Mouse (Mus musculus): ENCODE data around the gene Gpr153. TPM values are rescaled to one million over a fixed set of nuclear protein-coding genes. Genes with fewer than 3 reads are reported as not detected.

Gpr153 gene
- polyA plus RNA-seq, 1 experiment from 2014 or later: 9.1 TPM

DNA sequence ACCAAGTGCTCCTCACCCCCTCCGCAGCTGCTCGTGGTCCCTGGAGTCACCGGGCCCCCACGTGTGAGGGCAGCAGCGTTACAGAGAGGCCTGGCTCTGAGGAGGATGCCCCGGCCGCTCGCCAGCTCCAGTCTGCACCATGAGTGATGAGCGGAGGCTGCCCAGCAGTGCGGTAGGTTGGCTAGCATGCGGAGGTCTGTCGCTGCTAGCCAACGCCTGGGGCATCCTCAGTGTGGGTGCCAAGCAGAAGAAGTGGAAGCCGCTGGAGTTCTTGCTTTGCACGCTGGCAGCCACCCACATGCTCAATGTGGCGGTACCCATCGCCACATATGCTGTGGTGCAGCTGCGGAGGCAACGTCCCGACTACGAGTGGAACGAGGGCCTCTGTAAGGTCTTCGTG lies 5.0 kb downstream of the Gpr153 start:
- ATAC-seq (ENCODE audit: low FRiP score, low TSS enrichment): no peak
- H3K27me3 ChIP-seq (ENCODE audit: control insufficient read depth, insufficient read depth, low read length): peaks cover 26% of the 10 kb centered on the region
- WGBS: 89% methylated on average over 23 of the region's 23 CpGs

DNA sequence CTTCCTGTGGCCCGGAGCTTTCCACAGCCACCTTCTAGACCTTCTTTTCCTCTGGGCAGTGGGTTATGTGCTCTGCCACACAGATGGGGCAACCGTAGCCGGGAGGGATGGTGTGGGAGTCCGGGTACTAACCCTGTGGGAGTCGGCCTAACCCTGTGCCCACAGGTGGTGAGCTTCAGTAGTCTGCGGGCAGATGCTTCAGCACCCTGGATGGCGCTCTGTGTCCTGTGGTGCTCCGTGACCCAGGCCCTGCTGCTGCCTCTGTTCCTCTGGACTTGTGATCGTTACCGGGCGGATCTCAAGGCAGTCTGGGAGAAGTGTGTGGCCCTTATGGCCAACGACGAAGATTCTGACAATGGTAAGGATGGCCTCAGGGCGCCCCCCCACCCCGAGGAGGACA lies 7.6 kb downstream of the Gpr153 start:
- Histone ChIP-seq H3K9me3 (ENCODE audit: control insufficient read depth, low read length) (no peaks in the 10 kb centered on the region), H3K27me3 (ENCODE audit: control insufficient read depth, insufficient read depth, low read length) (peaks cover 52% of the 10 kb centered on the region)
- WGBS: 55% methylated on average over 15 of the region's 15 CpGs

More for the DNA sequence above, 5.0 kb downstream of the Gpr153 start:
- Histone ChIP-seq H3K4me2 (replicated peaks; ENCODE audit: low read depth, low read length) (no peak overlapping the region), H3K4me3 (ENCODE audit: low read length) (no peak overlapping the region), H3K9me3 (ENCODE audit: control insufficient read depth, low read length) (no peaks in the 10 kb centered on the region), H3K9ac (ENCODE audit: low read depth, low read length) (no peak overlapping the region), H3K27ac (ENCODE audit: low read depth, low read length) (no peak overlapping the region), H3K36me3 (ENCODE audit: control insufficient read depth, insufficient read depth, low read length) (peaks cover 5% of the 10 kb centered on the region; the same call in 1 of the 2 replicates), H3K4me1 (ENCODE audit: control insufficient read depth, insufficient read depth, low read length) (peaks cover 9% of the 10 kb centered on the region; the same call in 1 of the 2 replicates)

DNA sequence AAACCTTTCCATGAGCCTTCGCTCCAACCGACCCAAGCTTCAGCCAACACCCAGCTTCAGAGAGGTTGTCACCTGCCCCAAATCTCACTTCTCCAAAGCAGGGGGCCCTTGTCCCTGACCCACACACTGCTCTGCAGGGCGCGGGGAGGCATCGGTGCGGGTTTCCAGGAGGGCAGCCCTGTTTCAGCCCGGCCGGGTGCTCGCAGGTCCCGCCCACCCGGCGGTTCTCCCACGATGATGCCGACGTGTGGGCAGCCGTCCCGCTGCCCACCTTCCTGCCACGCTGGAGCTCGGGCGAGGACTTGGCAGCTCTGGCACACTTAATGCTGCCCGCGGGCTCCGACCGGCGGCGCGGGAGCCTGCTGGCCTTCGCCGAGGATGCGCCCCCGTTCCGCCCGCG lies 8.7 kb downstream of the Gpr153 start:
- no peak for ATAC-seq (ENCODE audit: low FRiP score, low TSS enrichment)
- H3K9ac ChIP-seq (ENCODE audit: low read depth, low read length): peak overlapping the region; percentile 45
- 14% methylated on average over 33 of the region's 34 CpGs for WGBS

More for the DNA sequence above, 7.6 kb downstream of the Gpr153 start:
- Histone ChIP-seq H3K4me1 (ENCODE audit: control insufficient read depth, insufficient read depth, low read length) (peaks cover 10% of the 10 kb centered on the region), H3K4me3 (ENCODE audit: low read length) (no peak overlapping the region), H3K36me3 (ENCODE audit: control insufficient read depth, insufficient read depth, low read length) (peaks cover 5% of the 10 kb centered on the region; the same call in 1 of the 2 replicates), H3K27ac (ENCODE audit: low read depth, low read length) (no peak overlapping the region), H3K4me2 (replicated peaks; ENCODE audit: low read depth, low read length) (no peak overlapping the region), H3K9ac (ENCODE audit: low read depth, low read length) (no peak overlapping the region)
- no peak for ATAC-seq (ENCODE audit: low FRiP score, low TSS enrichment)

DNA sequence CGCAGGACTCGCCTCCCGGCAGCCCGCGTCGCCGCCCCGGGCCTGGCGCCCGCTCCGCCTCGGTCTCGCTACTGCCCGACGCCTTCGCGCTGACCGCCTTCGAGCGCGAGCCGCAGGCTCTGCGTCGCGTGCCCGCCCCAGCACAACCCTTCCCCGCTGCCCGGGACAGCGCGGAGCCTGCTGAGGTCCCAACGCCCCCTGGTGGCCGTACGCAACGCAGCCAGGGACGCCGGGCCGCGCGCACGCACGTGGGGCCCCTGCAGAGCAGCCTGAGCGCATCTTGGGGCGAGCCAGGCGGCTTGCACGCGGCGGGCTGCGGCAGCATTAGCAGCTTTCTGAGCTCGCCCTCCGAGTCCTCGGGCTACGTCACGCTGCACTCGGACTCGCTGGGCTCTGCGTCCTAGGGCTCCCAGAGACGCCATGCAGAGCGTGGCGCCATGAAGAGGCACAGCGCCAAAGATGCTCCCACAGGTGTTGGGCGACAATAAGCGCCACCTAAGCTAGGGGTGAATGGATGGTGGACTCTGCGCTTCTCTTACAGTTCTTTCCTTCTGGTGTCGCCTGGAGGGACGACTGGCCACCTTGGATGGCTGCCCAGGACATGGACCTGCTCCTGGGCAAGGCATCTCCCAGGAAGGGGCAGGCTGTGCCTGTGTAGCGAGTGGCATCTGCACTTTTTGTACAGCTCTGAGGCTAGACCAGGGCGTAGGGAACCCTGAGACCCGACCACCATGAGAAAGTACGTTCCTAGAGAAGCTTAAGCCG lies 9.3 kb downstream of the Gpr153 start:
- WGBS: 6% methylated on average over 67 of the region's 70 CpGs
- H3K4me3 ChIP-seq (ENCODE audit: low read length): peak overlapping the region; percentile 25
- H3K4me1 ChIP-seq (ENCODE audit: control insufficient read depth, insufficient read depth, low read length): peaks cover 12% of the 10 kb centered on the region
- H3K9ac ChIP-seq (ENCODE audit: low read depth, low read length): peak overlapping the region; percentile 45; the same call in 1 of the 2 replicates
- H3K36me3 ChIP-seq (ENCODE audit: control insufficient read depth, insufficient read depth, low read length): peaks cover 5% of the 10 kb centered on the region; the same call in 1 of the 2 replicates
- peak; percentile 88 for ATAC-seq (ENCODE audit: low FRiP score, low TSS enrichment)
- no peaks in the 10 kb centered on the region for H3K9me3 ChIP-seq (ENCODE audit: control insufficient read depth, low read length)
- no peak overlapping the region for H3K27ac ChIP-seq (ENCODE audit: low read depth, low read length)
- H3K4me2 ChIP-seq (replicated peaks; ENCODE audit: low read depth, low read length): peak overlapping the region; percentile 62
- peaks cover 69% of the 10 kb centered on the region for H3K27me3 ChIP-seq (ENCODE audit: control insufficient read depth, insufficient read depth, low read length)

More for the DNA sequence above, 8.7 kb downstream of the Gpr153 start:
- peaks cover 12% of the 10 kb centered on the region for H3K4me1 ChIP-seq (ENCODE audit: control insufficient read depth, insufficient read depth, low read length)
- H3K4me2 ChIP-seq (replicated peaks; ENCODE audit: low read depth, low read length): peak overlapping the region; percentile 62
- H3K4me3 ChIP-seq (ENCODE audit: low read length): peak overlapping the region; percentile 25
- H3K27ac ChIP-seq (ENCODE audit: low read depth, low read length): no peak overlapping the region
- no peaks in the 10 kb centered on the region for H3K9me3 ChIP-seq (ENCODE audit: control insufficient read depth, low read length)
- H3K27me3 ChIP-seq (ENCODE audit: control insufficient read depth, insufficient read depth, low read length): peaks cover 63% of the 10 kb centered on the region
- H3K36me3 ChIP-seq (ENCODE audit: control insufficient read depth, insufficient read depth, low read length): peaks cover 5% of the 10 kb centered on the region; the same call in 1 of the 2 replicates

DNA sequence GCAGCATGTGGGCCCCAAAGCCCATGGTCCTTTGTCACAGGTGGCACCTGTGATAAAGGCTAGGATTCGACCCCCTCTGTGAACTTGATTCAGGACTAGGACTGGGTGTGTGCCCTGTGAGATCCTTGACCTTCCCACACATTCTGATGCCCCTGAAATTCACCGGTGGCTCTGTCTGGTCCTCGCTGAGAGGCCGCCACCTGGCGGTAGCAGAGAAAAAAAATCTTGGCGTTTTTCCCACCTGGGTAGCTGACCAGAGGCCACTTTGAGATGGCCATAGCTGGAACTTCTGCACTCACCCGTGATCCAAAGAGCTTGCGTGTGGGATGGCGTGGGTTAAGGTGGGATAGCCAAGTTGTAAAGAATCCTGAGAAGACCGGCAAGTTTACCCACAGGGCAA lies 11.5 kb downstream of the Gpr153 start:
- Histone ChIP-seq H3K4me2 (replicated peaks; ENCODE audit: low read depth, low read length) (no peak overlapping the region), H3K27ac (ENCODE audit: low read depth, low read length) (no peak overlapping the region)
- 4% methylated on average over 10 of the region's 10 CpGs for WGBS

DNA sequence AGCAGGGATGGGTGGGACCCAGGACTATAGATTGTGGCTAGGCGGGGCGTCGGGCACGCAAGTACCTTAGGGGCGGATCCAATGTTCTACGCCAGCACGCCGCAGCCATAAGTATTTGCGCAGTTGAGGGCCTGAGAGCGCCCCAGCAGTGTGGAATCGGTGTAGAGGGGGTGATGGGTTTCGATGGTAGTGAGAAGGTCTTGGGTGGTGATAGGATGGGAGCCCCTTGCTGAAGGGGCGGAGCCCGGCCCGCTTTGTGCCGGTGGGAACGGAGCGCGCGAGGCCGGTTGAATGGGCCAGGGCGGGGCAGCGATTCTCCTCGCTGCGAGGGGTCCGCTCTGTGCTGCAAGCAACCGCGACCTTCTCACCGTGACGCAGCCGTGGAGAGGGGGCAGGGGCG lies 12.2 kb downstream of the Gpr153 start:
- Histone ChIP-seq H3K9ac (ENCODE audit: low read depth, low read length) (no peak overlapping the region), H3K4me1 (ENCODE audit: control insufficient read depth, insufficient read depth, low read length) (peaks cover 15% of the 10 kb centered on the region), H3K27ac (ENCODE audit: low read depth, low read length) (no peak overlapping the region), H3K4me3 (ENCODE audit: low read length) (peak overlapping the region; percentile 8; the same call in 1 of the 2 replicates), H3K9me3 (ENCODE audit: control insufficient read depth, low read length) (no peaks in the 10 kb centered on the region), H3K27me3 (ENCODE audit: control insufficient read depth, insufficient read depth, low read length) (peaks cover 89% of the 10 kb centered on the region), H3K4me2 (replicated peaks; ENCODE audit: low read depth, low read length) (peak overlapping the region; percentile 15), H3K36me3 (ENCODE audit: control insufficient read depth, insufficient read depth, low read length) (no peaks in the 10 kb centered on the region)
- no peak for ATAC-seq (ENCODE audit: low FRiP score, low TSS enrichment)
- 4% methylated on average over 32 of the region's 32 CpGs for WGBS

More for the DNA sequence above, 11.5 kb downstream of the Gpr153 start:
- Histone ChIP-seq H3K9me3 (ENCODE audit: control insufficient read depth, low read length) (no peaks in the 10 kb centered on the region), H3K27me3 (ENCODE audit: control insufficient read depth, insufficient read depth, low read length) (peaks cover 83% of the 10 kb centered on the region), H3K4me3 (ENCODE audit: low read length) (no peak overlapping the region), H3K4me1 (ENCODE audit: control insufficient read depth, insufficient read depth, low read length) (peaks cover 15% of the 10 kb centered on the region), H3K9ac (ENCODE audit: low read depth, low read length) (no peak overlapping the region), H3K36me3 (ENCODE audit: control insufficient read depth, insufficient read depth, low read length) (no peaks in the 10 kb centered on the region)
- ATAC-seq (ENCODE audit: low FRiP score, low TSS enrichment): no peak

GRCm38 (mm10) chr4:152286887-152287286 lies 12.9 kb downstream of the Gpr153 start:
- no peak overlapping the region for H3K4me3 ChIP-seq (ENCODE audit: low read length)
- ATAC-seq (ENCODE audit: low FRiP score, low TSS enrichment): no peak
- 3% methylated on average over 26 of the region's 26 CpGs for WGBS

GRCm38 (mm10) chr4:152287317-152288120 lies 13.5 kb downstream of the Gpr153 start:
- H3K27ac ChIP-seq (ENCODE audit: low read depth, low read length): no peak overlapping the region
- WGBS: 6% methylated on average over 19 of the region's 19 CpGs

More at GRCm38 (mm10) chr4:152286887-152287286, 12.9 kb downstream of the Gpr153 start:
- Histone ChIP-seq H3K27me3 (ENCODE audit: control insufficient read depth, insufficient read depth, low read length) (peaks cover 90% of the 10 kb centered on the region), H3K36me3 (ENCODE audit: control insufficient read depth, insufficient read depth, low read length) (no peaks in the 10 kb centered on the region), H3K27ac (ENCODE audit: low read depth, low read length) (no peak overlapping the region), H3K9me3 (ENCODE audit: control insufficient read depth, low read length) (no peaks in the 10 kb centered on the region), H3K4me1 (ENCODE audit: control insufficient read depth, insufficient read depth, low read length) (peaks cover 15% of the 10 kb centered on the region), H3K4me2 (replicated peaks; ENCODE audit: low read depth, low read length) (no peak overlapping the region), H3K9ac (ENCODE audit: low read depth, low read length) (no peak overlapping the region)

More at GRCm38 (mm10) chr4:152287317-152288120, 13.5 kb downstream of the Gpr153 start:
- no peaks in the 10 kb centered on the region for H3K9me3 ChIP-seq (ENCODE audit: control insufficient read depth, low read length)
- no peaks in the 10 kb centered on the region for H3K36me3 ChIP-seq (ENCODE audit: control insufficient read depth, insufficient read depth, low read length)
- no peak overlapping the region for H3K4me3 ChIP-seq (ENCODE audit: low read length)
- no peak overlapping the region for H3K4me2 ChIP-seq (replicated peaks; ENCODE audit: low read depth, low read length)
- ATAC-seq (ENCODE audit: low FRiP score, low TSS enrichment): no peak
- H3K9ac ChIP-seq (ENCODE audit: low read depth, low read length): no peak overlapping the region
- H3K4me1 ChIP-seq (ENCODE audit: control insufficient read depth, insufficient read depth, low read length): peaks cover 18% of the 10 kb centered on the region
- H3K27me3 ChIP-seq (ENCODE audit: control insufficient read depth, insufficient read depth, low read length): peaks cover 90% of the 10 kb centered on the region
